Mouse (Mus musculus): ENCODE measurements at regions not wholly inside any gene's neighbourhood (a gene's known extent, or its start where the extent isn't known, plus 50 kb on each side); places are given as distances from the start of the nearest gene placed in this dataset.

DNA sequence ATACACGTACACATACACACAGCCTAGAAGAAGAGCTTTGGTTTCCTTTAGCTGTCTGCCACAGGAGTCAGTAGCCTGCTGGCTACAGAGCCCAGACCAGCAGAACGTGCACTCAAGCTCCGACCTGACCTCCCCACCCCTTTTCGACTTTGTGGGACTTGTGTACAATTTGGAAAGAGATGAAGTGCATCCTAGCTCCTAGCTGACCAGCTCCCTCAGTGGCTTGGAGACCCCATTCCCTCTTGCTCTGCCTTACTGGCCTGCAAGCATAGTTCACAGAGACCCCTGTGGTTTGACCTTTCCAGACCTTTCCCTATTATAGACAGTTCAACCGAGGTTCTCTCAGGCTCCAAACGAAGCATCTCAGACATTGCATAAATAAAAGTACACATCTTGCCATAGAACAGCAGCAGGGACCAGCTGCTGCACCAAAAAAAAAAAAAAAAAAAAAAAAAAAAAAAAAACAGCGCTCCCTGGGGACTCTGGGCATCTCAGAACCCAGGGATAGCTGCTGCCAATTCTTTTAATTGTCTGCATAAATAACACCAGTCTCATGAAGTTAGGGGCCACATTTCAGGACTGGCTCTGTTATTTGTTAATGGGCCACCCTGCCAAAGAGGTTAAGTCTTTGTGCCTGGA is 188.2 kb upstream of the Ankrd55 start:
- no peak for TF ChIP-seq CTCF (IDR thresholded peaks at IDR 0.05; ENCODE audit: low read depth, low read length)
- no peak for TF ChIP-seq POLR2A (IDR thresholded peaks at IDR 0.05; ENCODE audit: borderline replicate concordance, low read depth, low read length)
